Mouse (Mus musculus): ENCODE measurements around the gene Mmp24.
A peak's percentile ranks its signal among the peaks of the same experiment; 100 is the strongest.
"Not testable (repeated sequence)": the region's sequence is repeated elsewhere in the genome, so short reads cannot be mapped to it uniquely, and the experiment has no call there.

The Mmp24 gene

DNA sequence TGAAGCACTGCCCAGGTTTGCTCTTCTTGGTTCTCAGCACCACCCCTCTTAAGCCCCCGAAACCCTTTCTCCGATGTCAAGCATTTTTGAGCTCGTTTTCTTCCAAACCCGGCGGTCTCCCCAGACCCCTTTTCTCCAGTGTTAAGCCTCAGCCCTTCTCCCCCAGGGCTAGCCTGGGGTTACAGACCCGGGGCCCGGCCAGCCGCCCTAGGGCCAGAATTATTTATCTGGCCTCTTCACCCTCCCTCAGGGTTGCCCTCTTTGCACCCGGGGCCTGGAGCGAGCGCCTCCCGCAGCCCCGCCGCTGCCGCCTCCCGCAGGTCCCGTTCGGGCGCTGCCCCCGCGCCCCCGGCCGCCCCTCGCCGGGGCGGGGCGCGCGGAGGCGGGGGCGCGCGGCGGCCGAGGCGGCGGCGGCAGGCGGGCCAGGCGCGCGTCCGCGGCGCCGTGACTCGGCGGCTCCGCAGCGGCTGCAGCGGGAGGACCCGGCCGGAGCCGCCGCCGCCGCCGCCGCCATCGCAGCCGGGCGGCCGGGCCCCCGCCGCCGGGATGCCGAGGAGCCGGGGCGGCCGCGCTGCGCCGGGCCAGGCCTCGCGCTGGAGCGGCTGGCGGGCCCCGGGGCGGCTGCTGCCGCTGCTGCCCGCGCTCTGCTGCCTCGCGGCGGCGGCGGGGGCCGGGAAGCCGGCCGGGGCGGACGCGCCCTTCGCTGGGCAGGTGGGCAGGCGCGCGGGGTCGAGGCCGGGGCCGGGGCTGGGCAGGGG, at the start of gene Mmp24:
TSS of gene Mmp24 (plus strand) at position 416 of the 758 bp plus-strand sequence.
- DNase-seq (ENCODE audit: low read depth, low spot score): no peak

DNA sequence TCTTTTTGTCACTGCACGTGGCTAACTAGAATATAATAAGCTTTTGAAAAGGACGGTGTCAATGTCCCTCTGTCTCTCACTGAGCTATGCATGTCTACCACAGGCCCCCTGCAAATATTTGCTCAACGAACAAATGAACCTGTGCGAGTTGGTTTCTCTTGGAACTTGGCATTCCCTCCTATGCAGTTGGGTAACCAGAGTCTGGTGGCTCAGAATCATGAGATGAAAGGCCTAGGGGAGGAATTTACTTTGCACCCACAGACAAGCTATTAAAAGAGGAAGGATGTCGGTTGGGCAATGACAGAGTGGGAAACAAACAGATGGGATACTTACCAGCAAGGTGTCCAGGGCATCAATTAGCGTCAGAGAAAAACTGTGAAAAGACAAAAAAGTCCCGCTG, 48.8 kb upstream of the Mmp24 start:
- no peak for DNase-seq (ENCODE audit: low read depth, low spot score)

GRCm38 (mm10) chr2:155727764-155728395, 47.3 kb upstream of the Mmp24 start:
- DNase-seq (ENCODE audit: low read depth, low spot score): no peak

DNA sequence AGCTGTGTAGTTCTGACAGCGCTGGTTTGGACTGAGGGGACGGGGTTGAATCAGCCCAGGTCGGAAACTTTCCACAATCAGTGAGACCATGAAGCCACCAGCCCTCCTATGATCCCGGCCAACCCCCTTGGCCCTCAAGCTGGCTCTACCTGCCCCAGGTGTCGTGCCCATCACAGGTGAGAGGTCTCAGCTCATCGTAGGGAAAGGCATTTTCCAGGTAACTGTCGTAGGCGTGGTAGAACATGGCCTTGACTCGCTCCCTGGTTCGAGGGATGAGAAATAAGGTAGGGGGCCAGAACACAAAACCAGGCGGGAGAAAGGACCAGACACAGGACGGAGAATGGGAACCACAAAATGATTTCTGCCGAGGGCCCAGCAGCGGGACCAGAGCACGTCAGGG, 46.4 kb upstream of the Mmp24 start:
- DNase-seq (ENCODE audit: low read depth, low spot score): no peak

DNA sequence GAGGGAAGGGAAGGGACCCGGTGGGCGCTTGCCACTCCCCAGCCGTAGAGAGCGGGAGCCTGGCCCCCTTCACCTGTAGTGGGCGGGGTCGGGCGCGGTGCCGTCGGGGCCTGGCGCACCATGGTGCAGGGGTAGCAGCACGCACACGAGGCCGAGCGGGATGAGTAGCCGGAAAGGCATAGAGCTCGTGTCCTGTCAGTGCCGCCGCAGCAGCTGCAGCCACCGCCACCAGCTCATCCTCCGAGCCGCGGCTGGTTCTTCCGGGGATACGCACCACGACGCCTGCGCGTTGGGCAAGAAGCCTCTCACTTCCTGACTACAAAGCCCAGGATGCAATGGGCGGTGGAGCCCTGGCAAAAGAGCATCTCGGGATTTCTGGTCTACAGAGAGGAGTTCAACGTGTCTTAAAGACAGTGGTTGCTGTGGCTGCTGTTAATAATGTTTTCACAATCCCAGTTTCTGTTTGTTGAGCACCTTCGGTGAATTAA, 45.9 kb upstream of the Mmp24 start, which contains the start of gene Edem2:
TSS of gene Edem2 (minus strand) at position 318 of the 488 bp plus-strand sequence.
- DNase-seq (ENCODE audit: low read depth, low spot score): peak; percentile 87

DNA sequence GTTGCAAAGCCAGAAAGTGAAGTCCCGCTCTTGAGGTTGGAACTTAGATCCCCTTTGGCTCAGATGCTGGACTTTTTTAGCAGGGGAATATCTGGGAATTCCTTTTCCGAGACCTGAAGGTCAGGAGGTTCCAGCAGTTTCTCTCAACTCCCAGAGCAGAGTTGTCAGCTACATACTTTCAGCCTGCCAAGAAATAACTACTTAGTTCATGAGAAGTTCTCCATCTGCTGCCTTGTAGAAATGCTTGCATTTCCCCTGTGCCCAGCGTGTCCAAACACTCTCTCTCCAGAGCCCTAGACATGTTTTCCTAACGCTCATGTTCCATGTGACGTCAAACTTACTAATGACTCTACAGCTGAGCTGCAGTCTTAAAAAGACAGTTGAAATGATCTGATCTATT, 40.1 kb upstream of the Mmp24 start:
- DNase-seq (ENCODE audit: low read depth, low spot score): no peak

- not testable (repeated sequence) for DNase-seq (ENCODE audit: low read depth, low spot score)
Observed at GRCm38 (mm10) chr2:155735766-155736165, 39.4 kb upstream of the Mmp24 start, which contains the start of gene Gm17581. TSS of gene Gm17581 (minus strand) at chr2:155735866.

DNA sequence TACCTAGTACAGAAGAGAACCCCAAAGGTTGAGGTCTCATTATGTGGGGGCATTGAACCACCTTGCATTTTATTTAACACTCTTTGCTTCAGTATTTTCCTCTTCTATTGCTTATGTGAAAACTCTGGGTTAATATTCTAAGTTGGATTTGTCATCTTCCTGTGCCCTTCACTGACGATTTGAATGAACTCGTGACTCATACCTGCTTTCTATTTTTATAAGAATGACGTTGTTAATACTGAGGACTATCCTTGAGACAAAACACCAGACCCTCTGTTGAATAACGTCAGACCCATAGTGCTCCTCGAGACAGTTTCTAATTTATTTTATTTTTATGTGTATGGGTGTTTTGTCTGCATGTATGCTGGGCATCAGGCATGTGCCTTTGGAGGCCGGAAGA, 38.2 kb upstream of the Mmp24 start:
- no peak for DNase-seq (ENCODE audit: low read depth, low spot score)

- no peak for DNase-seq (ENCODE audit: low read depth, low spot score)
Observed at GRCm38 (mm10) chr2:155737803-155738202, 37.3 kb upstream of the Mmp24 start.

DNA sequence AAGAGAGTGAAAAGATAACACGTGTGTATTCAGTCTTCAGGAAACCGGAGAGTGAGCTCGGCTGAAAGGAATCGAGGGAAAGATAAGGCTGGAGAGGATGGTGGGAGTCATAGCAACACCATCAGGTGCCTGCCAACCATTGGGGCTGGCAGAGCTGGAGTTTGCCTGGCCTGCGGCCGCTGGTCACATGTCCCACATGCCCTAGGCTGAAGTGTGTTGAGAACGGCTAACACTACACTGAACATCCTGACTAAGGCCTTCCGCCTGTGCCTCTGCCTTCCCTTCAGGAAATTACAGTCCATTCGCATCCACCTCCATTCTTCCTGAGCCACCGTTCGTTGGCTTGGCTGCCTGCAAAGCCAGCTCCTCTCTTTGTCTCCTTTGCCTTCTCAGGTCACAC, 32.9 kb upstream of the Mmp24 start:
- no peak for DNase-seq (ENCODE audit: low read depth, low spot score)

GRCm38 (mm10) chr2:155742931-155743337, 32.2 kb upstream of the Mmp24 start:
- no peak for DNase-seq (ENCODE audit: low read depth, low spot score)

GRCm38 (mm10) chr2:155743351-155743750, 31.8 kb upstream of the Mmp24 start:
- DNase-seq (ENCODE audit: low read depth, low spot score): no peak

GRCm38 (mm10) chr2:155745487-155745886, 29.7 kb upstream of the Mmp24 start:
- no peak for DNase-seq (ENCODE audit: low read depth, low spot score)

- no peak for DNase-seq (ENCODE audit: low read depth, low spot score)
Observed at GRCm38 (mm10) chr2:155749394-155749793, 25.7 kb upstream of the Mmp24 start.

DNA sequence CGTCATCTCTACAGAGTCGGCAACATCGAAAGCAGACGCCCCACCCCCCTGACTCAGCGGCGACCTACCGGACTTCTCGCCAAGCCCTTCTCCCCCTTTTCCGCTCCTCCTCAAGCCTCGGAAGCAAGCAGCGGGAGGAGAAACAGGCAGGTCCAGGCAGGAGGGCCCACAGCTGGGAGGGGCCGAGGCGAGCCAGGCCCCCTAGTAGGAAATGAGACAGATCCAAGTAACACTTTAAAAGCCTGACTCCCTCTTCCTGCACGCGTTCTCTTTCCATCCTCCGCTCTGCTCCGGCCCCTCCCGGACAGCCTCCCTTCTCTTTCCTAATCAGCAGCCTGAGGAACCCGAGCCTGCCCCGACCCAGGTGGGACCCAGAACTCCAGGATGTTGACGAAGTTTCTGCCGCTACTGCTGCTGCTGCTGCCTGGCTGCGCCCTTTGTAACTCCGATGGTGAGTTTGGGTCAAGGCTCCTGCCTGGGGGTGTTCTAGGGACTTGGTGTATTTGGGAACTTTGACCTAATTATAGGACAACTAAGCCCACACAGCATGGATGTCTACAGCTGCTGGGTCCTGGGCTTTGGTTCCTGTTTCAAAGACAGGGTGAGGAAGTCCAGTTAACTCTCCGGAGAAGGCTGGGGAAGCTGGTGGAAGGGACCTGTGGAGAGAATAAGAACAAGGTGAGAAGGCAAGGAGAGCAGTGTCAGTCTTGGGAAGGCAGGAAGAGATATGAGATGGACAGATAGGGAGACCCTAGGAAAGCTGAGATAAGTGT, 23.9 kb upstream of the Mmp24 start, which contains the start of gene Procr:
TSS of gene Procr (plus strand) at position 104 of the 773 bp plus-strand sequence.
- DNase-seq (ENCODE audit: low read depth, low spot score): no peak

- DNase-seq (ENCODE audit: low read depth, low spot score): no peak
Observed at GRCm38 (mm10) chr2:155755746-155756145, 19.4 kb upstream of the Mmp24 start.

GRCm38 (mm10) chr2:155756855-155757566, 18.1 kb upstream of the Mmp24 start:
- no peak for DNase-seq (ENCODE audit: low read depth, low spot score)

DNA sequence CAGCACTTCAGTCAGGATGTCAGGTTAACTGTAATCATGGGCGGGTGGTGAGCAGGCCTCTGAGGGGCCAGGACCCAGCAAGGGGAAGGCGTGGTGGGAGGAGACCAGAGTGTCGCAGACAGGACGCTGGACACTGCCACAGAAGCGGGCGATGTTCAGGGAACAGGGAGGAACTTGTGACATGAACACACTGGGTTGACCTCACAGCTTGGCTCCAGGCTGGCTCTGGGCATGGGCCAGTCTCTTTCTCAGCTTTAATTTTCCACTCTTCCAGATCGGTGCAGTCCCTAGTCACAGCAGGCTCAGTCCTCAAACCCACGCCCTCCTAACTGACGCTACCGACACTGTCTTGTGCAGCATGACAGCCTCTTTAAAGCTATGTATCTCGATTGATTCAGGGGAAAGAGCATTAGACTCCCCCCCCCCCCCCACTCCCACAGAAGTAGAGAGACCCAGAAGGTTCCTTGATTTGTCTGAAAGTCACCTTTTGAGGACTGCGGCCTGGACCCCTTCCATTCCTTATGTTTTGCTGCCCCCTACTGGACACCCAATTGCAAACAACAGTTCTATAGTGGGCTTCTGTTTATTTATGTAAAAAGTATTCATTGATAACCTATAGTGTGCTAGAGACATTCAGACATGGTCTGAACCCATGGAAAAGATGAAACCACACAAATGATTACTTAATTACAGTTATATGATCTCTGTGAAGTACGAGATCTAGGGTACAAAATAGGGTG, 10.3 kb upstream of the Mmp24 start:
- peak; percentile 57 for DNase-seq (ENCODE audit: low read depth, low spot score)

DNA sequence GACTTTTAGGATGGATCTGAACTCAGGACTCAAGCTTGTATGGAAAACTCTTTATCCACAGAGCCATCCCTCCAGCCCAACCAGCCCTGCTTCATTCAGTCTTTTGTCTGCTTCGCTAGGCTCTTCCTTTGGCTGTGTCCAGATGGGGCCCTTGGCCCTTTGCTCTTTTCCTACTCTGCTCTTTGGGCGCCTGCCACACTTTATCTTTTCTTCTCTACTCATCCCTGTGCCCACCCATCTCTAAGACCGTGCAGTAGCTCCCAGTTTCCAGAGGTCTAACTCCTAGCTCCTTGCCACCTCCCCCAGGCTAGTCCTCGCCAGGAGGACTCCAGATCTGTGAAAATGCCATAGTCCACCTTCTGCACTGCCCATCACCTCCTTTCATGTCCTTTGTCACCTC, 1.5 kb upstream of the Mmp24 start:
- no peak for DNase-seq (ENCODE audit: low read depth, low spot score)

DNA sequence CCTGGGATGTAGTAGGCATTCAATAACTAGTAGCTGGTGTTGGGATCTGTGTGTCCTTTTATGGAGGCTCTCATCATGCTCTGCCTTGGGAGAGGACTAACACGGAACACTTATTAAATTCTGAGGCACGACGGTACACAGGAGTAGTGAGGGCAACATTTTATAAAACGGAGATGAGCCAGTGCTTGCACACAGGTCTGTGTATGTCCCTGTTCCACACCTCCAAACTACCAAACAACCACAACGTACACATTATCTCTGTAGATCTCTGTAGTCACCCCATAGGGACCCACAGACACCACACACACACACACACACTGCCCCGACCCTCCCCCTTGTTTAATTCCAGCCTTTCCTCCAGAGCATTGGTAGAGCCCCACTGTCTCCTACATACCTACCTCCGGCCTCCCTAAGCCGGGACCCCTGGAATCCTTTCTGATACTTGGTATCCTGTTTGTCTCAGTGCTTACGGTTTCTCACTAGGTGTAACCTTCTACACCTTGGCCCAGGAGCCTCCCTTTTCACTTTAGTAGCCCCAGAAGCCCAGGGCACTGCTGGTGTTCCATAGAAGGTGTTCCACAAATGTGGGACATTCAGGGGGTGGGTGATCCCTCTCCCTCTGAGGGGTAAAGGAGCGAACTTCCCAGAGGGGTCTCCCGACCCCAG, 748 bp upstream of the Mmp24 start:
- no peak for DNase-seq (ENCODE audit: low read depth, low spot score)
